Mouse (Mus musculus): ENCODE measurements around the gene Prdx2.

Gene Prdx2

GRCm38 (mm10) chr8:84975434-84975833 lies 6.0 kb downstream of the Prdx2 start:
- in situ Hi-C loops (cut with MboI; ENCODE audit: low pct_unique_long_range_greater_than_20kb in 1 of 2, low sequenced_read_pairs in 2 of 2, unreplicated experiment in 1 of 2), result no loop called here

- in situ Hi-C loops (cut with MboI; ENCODE audit: low pct_unique_long_range_greater_than_20kb in 1 of 2, low sequenced_read_pairs in 2 of 2, unreplicated experiment in 1 of 2), result no loop called here
These were observed 6.8 kb downstream of the Prdx2 start for GRCm38 (mm10) chr8:84976031-84976762.

- in situ Hi-C loops (cut with MboI; ENCODE audit: low pct_unique_long_range_greater_than_20kb in 1 of 2, low sequenced_read_pairs in 2 of 2, unreplicated experiment in 1 of 2), result no loop called here
These were observed 7.5 kb downstream of the Prdx2 start for GRCm38 (mm10) chr8:84976763-84977434.

GRCm38 (mm10) chr8:84977435-84978247 lies 8.3 kb downstream of the Prdx2 start:
- in situ Hi-C loops (cut with MboI; ENCODE audit: low pct_unique_long_range_greater_than_20kb in 1 of 2, low sequenced_read_pairs in 2 of 2, unreplicated experiment in 1 of 2), result no loop called here

GRCm38 (mm10) chr8:84978248-84978940 lies 9.0 kb downstream of the Prdx2 start, which contains the start of gene Junb:
Junb (minus strand) TSS chr8:84978718.
- in situ Hi-C loops (cut with MboI; ENCODE audit: low pct_unique_long_range_greater_than_20kb in 1 of 2, low sequenced_read_pairs in 2 of 2, unreplicated experiment in 1 of 2), result no loop called here

- in situ Hi-C loops (cut with MboI; ENCODE audit: low pct_unique_long_range_greater_than_20kb in 1 of 2, low sequenced_read_pairs in 2 of 2, unreplicated experiment in 1 of 2), result no loop called here
These were observed 10.4 kb downstream of the Prdx2 start for GRCm38 (mm10) chr8:84979599-84980421.

- in situ Hi-C loops (cut with MboI; ENCODE audit: low pct_unique_long_range_greater_than_20kb in 1 of 2, low sequenced_read_pairs in 2 of 2, unreplicated experiment in 1 of 2), result no loop called here
These were observed 11.4 kb downstream of the Prdx2 start for GRCm38 (mm10) chr8:84980622-84981358.

GRCm38 (mm10) chr8:84981644-84982498 lies 12.5 kb downstream of the Prdx2 start:
- in situ Hi-C loops (cut with MboI; ENCODE audit: low pct_unique_long_range_greater_than_20kb in 1 of 2, low sequenced_read_pairs in 2 of 2, unreplicated experiment in 1 of 2), result no loop called here

GRCm38 (mm10) chr8:84982499-84983011 lies 13.2 kb downstream of the Prdx2 start:
- in situ Hi-C loops (cut with MboI; ENCODE audit: low pct_unique_long_range_greater_than_20kb in 1 of 2, low sequenced_read_pairs in 2 of 2, unreplicated experiment in 1 of 2), result no loop called here

GRCm38 (mm10) chr8:84984294-84985048 lies 15.1 kb downstream of the Prdx2 start:
- in situ Hi-C loops (cut with MboI; ENCODE audit: low pct_unique_long_range_greater_than_20kb in 1 of 2, low sequenced_read_pairs in 2 of 2, unreplicated experiment in 1 of 2), result no loop called here

GRCm38 (mm10) chr8:84985049-84985683 lies 15.8 kb downstream of the Prdx2 start:
- in situ Hi-C loops (cut with MboI; ENCODE audit: low pct_unique_long_range_greater_than_20kb in 1 of 2, low sequenced_read_pairs in 2 of 2, unreplicated experiment in 1 of 2), result no loop called here

GRCm38 (mm10) chr8:84985684-84986378 lies 16.4 kb downstream of the Prdx2 start:
- in situ Hi-C loops (cut with MboI; ENCODE audit: low pct_unique_long_range_greater_than_20kb in 1 of 2, low sequenced_read_pairs in 2 of 2, unreplicated experiment in 1 of 2), result no loop called here

- in situ Hi-C loops (cut with MboI; ENCODE audit: low pct_unique_long_range_greater_than_20kb in 1 of 2, low sequenced_read_pairs in 2 of 2, unreplicated experiment in 1 of 2), result no loop called here
These were observed 17.1 kb downstream of the Prdx2 start for GRCm38 (mm10) chr8:84986379-84986945.

GRCm38 (mm10) chr8:84987388-84987787 lies 18.0 kb downstream of the Prdx2 start:
- in situ Hi-C loops (cut with MboI; ENCODE audit: low pct_unique_long_range_greater_than_20kb in 1 of 2, low sequenced_read_pairs in 2 of 2, unreplicated experiment in 1 of 2), result no loop called here

Measured in mouse embryonic stem cell (cell line).